Mouse (Mus musculus) spleen, adult 2 months (tissue): ENCODE results near the gene Runx1.

Experiments used
- CTCF ChIP-seq: fragments of 200-500 bp; IDR thresholded peaks from 2 replicates; pipeline ENCODE4 v1.5.1; 2011; ENCODE audit warnings: mild to moderate bottlenecking, inconsistent platforms; ENCODE audit not compliant: insufficient read depth, insufficient read length, insufficient replicate concordance; ENCODE audit errors: extremely low read depth
- POLR2A ChIP-seq: fragments of 200-500 bp; IDR thresholded peaks from 2 replicates; pipeline ENCODE4 v1.6.1; 2011; ENCODE audit warnings: low read depth, low read length, inconsistent platforms

DNA sequence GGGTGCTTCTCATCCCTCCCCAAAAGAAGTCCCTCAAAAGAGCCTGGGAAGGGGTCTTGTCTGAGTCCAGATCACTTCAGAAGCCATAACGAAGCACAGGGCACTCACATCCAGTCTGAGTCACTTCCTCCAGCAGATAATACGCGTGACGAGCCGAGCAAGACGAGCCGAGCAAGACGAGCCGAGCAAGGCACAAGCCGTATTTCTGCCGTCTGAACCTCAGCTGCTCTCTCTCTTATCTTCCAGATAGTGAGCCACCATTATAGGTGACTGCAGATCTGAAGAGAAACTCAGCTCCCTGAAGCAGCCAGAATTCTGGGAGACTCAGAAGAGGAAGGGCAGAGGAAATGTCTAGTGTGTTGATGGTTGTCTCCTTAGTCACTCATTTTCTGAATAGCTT is 273.1 kb downstream of the Runx1 start:
- TF ChIP-seq POLR2A: no peak
- no peak for TF ChIP-seq CTCF
